Mouse (Mus musculus): ENCODE measurements around the gene 4931414P19Rik. TPM values are rescaled to one million over a fixed set of nuclear protein-coding genes. Genes with fewer than 3 reads are reported as not detected.
A peak's percentile ranks its signal among the peaks of the same experiment; 100 is the strongest.

Gene 4931414P19Rik
- polyA plus RNA-seq, 1 experiment from 2014 or later: 8.3 TPM

GRCm38 (mm10) chr14:54540771-54541170, 65.0 kb downstream of the 4931414P19Rik start:
- 0 out of 2 replicates have a peak overlapping the region, but pooled peaks have one; percentile 22 for H3K27ac ChIP-seq
- no peaks in the 10 kb centered on the region for H3K27me3 ChIP-seq (ENCODE audit: insufficient read depth, poor library complexity, severe bottlenecking)
- H3K4me3 ChIP-seq: no peak overlapping the region
- H3K9me3 ChIP-seq: no peaks in the 10 kb centered on the region
- no peak for DNase-seq (ENCODE audit: low spot score)
- H3K4me1 ChIP-seq: peaks cover 6% of the 10 kb centered on the region; the same call in 1 of the 2 replicates
- H3K36me3 ChIP-seq: peaks cover 44% of the 10 kb centered on the region
- 66% methylated on average over 11 of the region's 11 CpGs for WGBS

DNA sequence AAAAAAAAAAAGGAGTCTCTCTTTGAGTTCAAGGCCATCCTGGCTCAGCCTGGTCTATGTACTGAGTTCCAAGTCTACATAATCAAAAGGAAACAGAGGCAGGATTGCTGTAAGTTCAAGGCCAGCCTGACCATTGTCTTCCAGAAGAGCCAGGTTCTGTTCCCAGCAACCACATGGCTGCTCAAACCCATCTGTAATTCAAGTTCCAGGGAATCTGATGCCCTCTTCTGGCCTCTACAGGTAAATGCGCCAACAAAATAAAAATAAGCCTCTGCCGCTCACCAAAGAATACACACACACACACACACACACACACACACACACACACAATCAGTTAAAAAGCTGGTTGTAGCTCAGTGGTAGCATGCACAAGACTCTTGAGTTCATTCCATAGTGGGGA, 67.2 kb downstream of the 4931414P19Rik start:
- no peak overlapping the region for H3K27ac ChIP-seq
- H3K27me3 ChIP-seq (ENCODE audit: insufficient read depth, poor library complexity, severe bottlenecking): no peaks in the 10 kb centered on the region
- peaks cover 23% of the 10 kb centered on the region for H3K36me3 ChIP-seq
- 78% methylated on average over 2 of the region's 2 CpGs for WGBS
- H3K9me3 ChIP-seq: no peaks in the 10 kb centered on the region
- no peak overlapping the region for H3K4me3 ChIP-seq
- no peak for DNase-seq (ENCODE audit: low spot score)
- peaks cover 6% of the 10 kb centered on the region; the same call in 1 of the 2 replicates for H3K4me1 ChIP-seq

MicroRNAs within 50 kb of the gene (microRNA counts, 519-probe panel; counts per million panel counts)
- microRNA mmu-miR-686: not detected

Small RNA genes lying within 50 kb of the gene (microRNA-seq; reads per million reads assigned to microRNA genes)
- gene Mir686: not detected
- not detected for gene Mir6948

Other genes with a start within 250 kb of the 4931414P19Rik start
- gene Oxa1l, start 245.2 kb downstream of the 4931414P19Rik start, polyA plus RNA-seq (2016; fragmentation: Nextera tagmentation; extraction: Ambion mirVana): 52.1 and 62.5 TPM in 2 replicates
- 6.2 and 8.4 TPM in 2 replicates for gene Slc7a7, start 188.2 kb downstream of the 4931414P19Rik start, polyA plus RNA-seq (2016; fragmentation: Nextera tagmentation; extraction: Ambion mirVana)
- 222 and 228 TPM in 2 replicates for gene Mrpl52, start 179.1 kb downstream of the 4931414P19Rik start, polyA plus RNA-seq (2016; fragmentation: Nextera tagmentation; extraction: Ambion mirVana)
- 80.3 and 108 TPM in 2 replicates for gene Mmp14, start 174.4 kb downstream of the 4931414P19Rik start, polyA plus RNA-seq (2016; fragmentation: Nextera tagmentation; extraction: Ambion mirVana)
- gene Lrp10, start 141.9 kb downstream of the 4931414P19Rik start, polyA plus RNA-seq (2016; fragmentation: Nextera tagmentation; extraction: Ambion mirVana): 44.8 and 51.0 TPM in 2 replicates
- gene Rem2, start 129.9 kb downstream of the 4931414P19Rik start, polyA plus RNA-seq (2016; fragmentation: Nextera tagmentation; extraction: Ambion mirVana): 2.4 and 3.8 TPM in 2 replicates
- 86.2 and 103 TPM in 2 replicates for gene Prmt5, start 88.5 kb downstream of the 4931414P19Rik start, polyA plus RNA-seq (2016; fragmentation: Nextera tagmentation; extraction: Ambion mirVana)
- gene Haus4, start 51.4 kb downstream of the 4931414P19Rik start, polyA plus RNA-seq (2016; fragmentation: Nextera tagmentation; extraction: Ambion mirVana): 50.2 and 52.9 TPM in 2 replicates
- gene Ajuba, start 28.4 kb downstream of the 4931414P19Rik start, polyA plus RNA-seq (2016; fragmentation: Nextera tagmentation; extraction: Ambion mirVana): 43.0 and 62.5 TPM in 2 replicates
- gene Psmb5, start 12.0 kb upstream of the 4931414P19Rik start, polyA plus RNA-seq (2016; fragmentation: Nextera tagmentation; extraction: Ambion mirVana): 392 and 455 TPM in 2 replicates
- not detected in 2 replicates for gene Psmb11, start 15.4 kb upstream of the 4931414P19Rik start, polyA plus RNA-seq (2016; fragmentation: Nextera tagmentation; extraction: Ambion mirVana)
- gene Gm17606, start 35.0 kb upstream of the 4931414P19Rik start, polyA plus RNA-seq (2016; fragmentation: Nextera tagmentation; extraction: Ambion mirVana): not detected in 2 replicates
- 2.5 and 4.4 TPM in 2 replicates for gene Cdh24, start 35.4 kb upstream of the 4931414P19Rik start, polyA plus RNA-seq (2016; fragmentation: Nextera tagmentation; extraction: Ambion mirVana)
- gene 1700123O20Rik, start 80.2 kb upstream of the 4931414P19Rik start, polyA plus RNA-seq (2016; fragmentation: Nextera tagmentation; extraction: Ambion mirVana): 64.6 and 79.7 TPM in 2 replicates
- gene Acin1, start 80.9 kb upstream of the 4931414P19Rik start, polyA plus RNA-seq (2016; fragmentation: Nextera tagmentation; extraction: Ambion mirVana): 80.3 and 110 TPM in 2 replicates
- gene Gm29776, start 92.8 kb upstream of the 4931414P19Rik start, polyA plus RNA-seq (2016; fragmentation: Nextera tagmentation; extraction: Ambion mirVana): 0.10 and 0.38 TPM in 2 replicates
- not detected in 2 replicates for gene Cebpe, start 106.2 kb upstream of the 4931414P19Rik start, polyA plus RNA-seq (2016; fragmentation: Nextera tagmentation; extraction: Ambion mirVana)
- 2.4 and 2.7 TPM in 2 replicates for gene Slc7a8, start 176.0 kb upstream of the 4931414P19Rik start, polyA plus RNA-seq (2016; fragmentation: Nextera tagmentation; extraction: Ambion mirVana)
- gene Rnf212b, start 208.1 kb upstream of the 4931414P19Rik start, polyA plus RNA-seq (2016; fragmentation: Nextera tagmentation; extraction: Ambion mirVana): not detected in 2 replicates